Mouse (Mus musculus) E14TG2a.4 (cell line): Measurements from ENCODE around the gene Gbp5.

Source experiments
- CTCF ChIP-seq: conservative IDR thresholded peaks from 2 replicates; pipeline ENCODE4 v1.5.1; 2014; ENCODE audit warnings: low read length
- NANOG ChIP-seq: IDR thresholded peaks from 2 replicates; pipeline ENCODE4 v1.6.1; 2014; ENCODE audit warnings: borderline replicate concordance, low read length, mixed read lengths
- POU5F1 ChIP-seq: IDR thresholded peaks from 2 replicates; pipeline ENCODE4 v1.6.1; 2014; ENCODE audit warnings: low read length, borderline replicate concordance

DNA sequence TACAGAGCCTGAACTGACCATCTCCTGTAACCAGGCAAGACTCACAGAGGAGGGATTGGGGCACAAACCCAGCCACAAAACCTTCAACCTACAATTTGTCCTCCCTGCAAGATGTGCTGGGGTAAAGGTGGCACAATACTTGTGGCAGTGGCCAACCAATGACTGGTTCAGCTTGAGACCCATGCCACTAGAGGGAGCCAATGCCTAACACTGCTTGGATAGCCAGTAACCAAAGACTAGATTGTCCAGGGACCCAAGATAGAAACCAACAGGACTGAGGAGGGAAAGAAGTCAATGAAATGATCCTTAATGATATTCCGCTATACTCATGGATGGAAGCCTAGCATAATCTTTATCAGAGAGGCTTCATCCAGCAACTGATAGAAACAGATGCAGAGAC, 3.3 kb upstream of the Gbp5 start:
- no peak for TF ChIP-seq POU5F1
- TF ChIP-seq CTCF = peak; percentile 45
- TF ChIP-seq NANOG = no peak
